Mouse (Mus musculus): ENCODE data around the gene Vmac.

GRCm38 (mm10) chr17:56693395-56693794, 24.4 kb downstream of the Vmac start:
- TF ChIP-seq POLR2A (IDR thresholded peaks at IDR 0.05; ENCODE audit: low read depth, low read length) (no peak), CTCF (IDR thresholded peaks at IDR 0.05; ENCODE audit: extremely low read depth, insufficient read length, insufficient replicate concordance, low read depth, low read length) (no peak)
